Mouse (Mus musculus): ENCODE results near the gene Nek9. TPM values are rescaled to one million over a fixed set of nuclear protein-coding genes. Genes with fewer than 3 reads are reported as not detected.

The Nek9 gene
- total and polyA plus RNA-seq, 2 experiments from 2014 or later: 8.5 to 23.2 TPM

DNA sequence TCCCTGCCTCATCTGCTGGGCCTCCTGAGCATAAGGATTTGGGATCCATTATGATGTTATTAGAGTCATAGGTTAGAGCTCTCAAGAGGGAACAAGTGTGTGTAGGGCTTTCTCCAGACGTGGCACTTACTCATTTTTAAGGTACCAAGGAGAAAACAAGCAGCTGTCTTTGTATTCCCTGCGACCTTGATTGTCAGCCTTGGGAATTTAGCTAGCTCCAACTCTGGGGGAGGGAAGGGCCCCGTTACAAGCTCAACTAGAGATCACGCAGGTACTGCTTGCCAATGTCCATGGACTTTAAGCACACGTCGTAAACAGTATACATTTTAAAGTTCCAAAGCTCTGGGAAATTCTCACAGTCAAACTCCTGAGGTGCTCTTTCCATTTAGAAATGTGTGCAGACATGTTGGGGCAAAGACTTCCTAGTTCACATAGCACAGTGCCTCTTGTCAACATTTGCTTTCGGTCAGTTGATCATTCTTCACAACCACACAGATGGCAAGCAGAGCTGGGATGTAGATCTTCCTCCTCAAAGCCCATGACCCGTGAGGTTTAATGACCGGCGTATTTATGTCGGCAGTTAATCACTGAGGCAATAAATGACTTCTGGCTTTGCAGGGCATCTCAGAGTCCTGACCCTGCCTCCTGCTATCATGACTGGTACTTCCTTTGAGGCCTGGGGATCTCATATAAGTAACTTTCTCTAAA, 40.9 kb downstream of the Nek9 start:
- Histone ChIP-seq H3K27ac (ENCODE audit: low read depth, low read length) (no peak overlapping the region), H3K36me3 (ENCODE audit: insufficient read depth) (peaks cover 31% of the 10 kb centered on the region), H3K4me1 (ENCODE audit: insufficient read depth) (no peaks in the 10 kb centered on the region), H3K9me3 (ENCODE audit: low read length) (no peaks in the 10 kb centered on the region), H3K27me3 (ENCODE audit: insufficient read depth, low read length) (no peaks in the 10 kb centered on the region), H3K9ac (no peak overlapping the region), H3K4me3 (ENCODE audit: low read depth, low read length) (no peak overlapping the region), H3K4me2 (ENCODE audit: low read depth) (no peak overlapping the region)
- 88% methylated on average over 11 of the region's 11 CpGs for WGBS
- ATAC-seq (no peak), DNase-seq (no peak)
- TF ChIP-seq CTCF (IDR thresholded peaks at IDR 0.05; ENCODE audit: low read depth): no peak

- Histone ChIP-seq H3K9me3 (ENCODE audit: low read length) (no peaks in the 10 kb centered on the region), H3K9ac (no peak overlapping the region), H3K27ac (ENCODE audit: low read depth, low read length) (no peak overlapping the region), H3K27me3 (ENCODE audit: insufficient read depth, low read length) (no peaks in the 10 kb centered on the region), H3K4me2 (ENCODE audit: low read depth) (no peak overlapping the region), H3K36me3 (ENCODE audit: insufficient read depth) (peaks cover 26% of the 10 kb centered on the region), H3K4me1 (ENCODE audit: insufficient read depth) (no peaks in the 10 kb centered on the region), H3K4me3 (ENCODE audit: low read depth, low read length) (no peak overlapping the region)
- no peak for ATAC-seq
- 78% methylated on average over 10 of the region's 10 CpGs for WGBS
- no peak for TF ChIP-seq CTCF (IDR thresholded peaks at IDR 0.05; ENCODE audit: low read depth)
- DNase-seq: no peak
Observed at GRCm38 (mm10) chr12:85297345-85297997, 41.7 kb downstream of the Nek9 start.

GRCm38 (mm10) chr12:85296915-85297314, 42.2 kb downstream of the Nek9 start:
- no peak overlapping the region for H3K4me2 ChIP-seq (ENCODE audit: low read depth)
- H3K9ac ChIP-seq: no peak overlapping the region
- no peaks in the 10 kb centered on the region for H3K4me1 ChIP-seq (ENCODE audit: insufficient read depth)
- WGBS: 76% methylated on average over 5 of the region's 5 CpGs
- DNase-seq (no peak), ATAC-seq (no peak)
- no peak for TF ChIP-seq CTCF (IDR thresholded peaks at IDR 0.05; ENCODE audit: low read depth)
- no peak overlapping the region for H3K4me3 ChIP-seq (ENCODE audit: low read depth, low read length)
- peaks cover 22% of the 10 kb centered on the region for H3K36me3 ChIP-seq (ENCODE audit: insufficient read depth)
- H3K27me3 ChIP-seq (ENCODE audit: insufficient read depth, low read length): no peaks in the 10 kb centered on the region
- H3K9me3 ChIP-seq (ENCODE audit: low read length): no peaks in the 10 kb centered on the region
- H3K27ac ChIP-seq (ENCODE audit: low read depth, low read length): no peak overlapping the region

DNA sequence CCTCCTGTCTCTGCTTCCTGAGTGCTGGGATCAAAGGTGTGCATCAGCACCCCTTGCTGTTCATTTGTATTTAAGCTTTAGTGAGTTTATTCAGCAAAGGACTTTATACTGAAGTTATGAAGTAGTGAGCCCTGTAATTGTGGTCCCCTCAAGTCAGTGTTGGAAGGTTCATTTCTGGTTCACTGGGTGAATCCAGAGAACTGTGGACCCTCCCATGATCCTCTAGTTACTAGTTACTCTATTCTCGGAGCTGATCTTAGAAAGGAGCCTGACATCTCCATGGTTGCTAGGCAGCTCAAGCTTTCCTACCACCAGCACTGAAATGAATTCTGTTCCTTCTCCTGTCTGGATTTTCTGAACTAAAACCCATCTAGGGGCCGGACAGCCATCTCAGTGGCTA, 43.7 kb downstream of the Nek9 start:
- DNase-seq (no peak), ATAC-seq (no peak)
- Histone ChIP-seq H3K4me2 (ENCODE audit: low read depth) (no peak overlapping the region), H3K27me3 (ENCODE audit: insufficient read depth, low read length) (no peaks in the 10 kb centered on the region), H3K9me3 (ENCODE audit: low read length) (no peaks in the 10 kb centered on the region), H3K4me1 (ENCODE audit: insufficient read depth) (no peaks in the 10 kb centered on the region), H3K9ac (no peak overlapping the region), H3K27ac (ENCODE audit: low read depth, low read length) (no peak overlapping the region), H3K4me3 (ENCODE audit: low read depth, low read length) (no peak overlapping the region), H3K36me3 (ENCODE audit: insufficient read depth) (peaks cover 8% of the 10 kb centered on the region)
- 91% methylated on average over 2 of the region's 2 CpGs for WGBS
- no peak for TF ChIP-seq CTCF (IDR thresholded peaks at IDR 0.05; ENCODE audit: low read depth)

DNA sequence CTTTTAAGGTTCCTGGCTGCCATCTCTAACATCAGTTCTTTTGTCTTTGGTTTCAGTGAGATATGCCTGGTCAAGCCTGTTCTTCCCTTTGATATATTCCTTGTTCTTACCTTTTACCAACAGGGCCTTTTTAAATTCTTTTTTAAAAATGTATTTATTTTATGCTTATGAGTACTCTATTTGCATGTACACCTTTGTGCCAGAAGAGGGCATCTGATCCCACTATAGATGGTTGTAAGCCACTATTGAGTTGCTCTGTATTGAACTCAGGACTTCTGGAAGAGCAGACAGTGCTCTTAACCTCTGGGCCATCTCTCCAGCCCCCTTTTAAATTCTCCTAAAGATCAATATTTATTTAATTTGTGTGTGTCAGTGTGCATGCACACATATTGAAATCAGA, 46.3 kb downstream of the Nek9 start:
- 0 out of 2 replicates have a peak, but pooled peaks cover 5% of the 10 kb centered on the region for H3K4me1 ChIP-seq (ENCODE audit: insufficient read depth)
- H3K27ac ChIP-seq (ENCODE audit: low read depth, low read length): no peak overlapping the region
- H3K36me3 ChIP-seq (ENCODE audit: insufficient read depth): no peaks in the 10 kb centered on the region
- no peak for TF ChIP-seq CTCF (IDR thresholded peaks at IDR 0.05; ENCODE audit: low read depth)
- no peak for ATAC-seq
- no peak overlapping the region for H3K4me2 ChIP-seq (ENCODE audit: low read depth)
- H3K9me3 ChIP-seq (ENCODE audit: low read length): no peaks in the 10 kb centered on the region
- no peak for DNase-seq
- no peaks in the 10 kb centered on the region for H3K27me3 ChIP-seq (ENCODE audit: insufficient read depth, low read length)
- no peak overlapping the region for H3K9ac ChIP-seq
- no peak overlapping the region for H3K4me3 ChIP-seq (ENCODE audit: low read depth, low read length)

DNA sequence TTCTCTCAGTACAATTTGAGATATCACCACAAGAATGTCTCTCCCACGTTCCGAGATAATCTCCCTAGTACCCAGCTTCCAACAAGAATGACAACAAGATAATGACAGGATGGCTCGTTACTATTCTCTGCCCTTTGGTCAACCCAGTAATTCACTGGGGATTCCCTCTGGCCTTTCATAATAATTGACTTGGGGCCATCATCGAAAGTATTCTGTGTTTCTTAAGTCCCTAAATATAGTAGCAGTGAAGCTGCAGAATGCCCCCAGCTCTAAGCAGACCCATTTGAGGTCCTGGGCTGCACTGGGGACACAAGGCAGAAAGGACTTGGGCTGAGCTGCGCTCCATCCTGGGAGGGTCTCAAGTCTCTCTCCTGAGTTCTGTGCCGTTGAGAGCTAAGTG, 46.9 kb downstream of the Nek9 start:
- no peak overlapping the region for H3K27ac ChIP-seq (ENCODE audit: low read depth, low read length)
- ATAC-seq: no peak
- TF ChIP-seq CTCF (IDR thresholded peaks at IDR 0.05; ENCODE audit: low read depth): no peak
- no peak overlapping the region for H3K4me2 ChIP-seq (ENCODE audit: low read depth)
- no peak overlapping the region for H3K4me3 ChIP-seq (ENCODE audit: low read depth, low read length)
- no peaks in the 10 kb centered on the region for H3K36me3 ChIP-seq (ENCODE audit: insufficient read depth)
- whole genome bisulfite sequencing: 79% methylated on average over 6 of the region's 6 CpGs
- no peak for DNase-seq
- H3K4me1 ChIP-seq (ENCODE audit: insufficient read depth): 0 out of 2 replicates have a peak, but pooled peaks cover 5% of the 10 kb centered on the region
- H3K9me3 ChIP-seq (ENCODE audit: low read length): no peaks in the 10 kb centered on the region
- H3K9ac ChIP-seq: no peak overlapping the region
- H3K27me3 ChIP-seq (ENCODE audit: insufficient read depth, low read length): no peaks in the 10 kb centered on the region

DNA sequence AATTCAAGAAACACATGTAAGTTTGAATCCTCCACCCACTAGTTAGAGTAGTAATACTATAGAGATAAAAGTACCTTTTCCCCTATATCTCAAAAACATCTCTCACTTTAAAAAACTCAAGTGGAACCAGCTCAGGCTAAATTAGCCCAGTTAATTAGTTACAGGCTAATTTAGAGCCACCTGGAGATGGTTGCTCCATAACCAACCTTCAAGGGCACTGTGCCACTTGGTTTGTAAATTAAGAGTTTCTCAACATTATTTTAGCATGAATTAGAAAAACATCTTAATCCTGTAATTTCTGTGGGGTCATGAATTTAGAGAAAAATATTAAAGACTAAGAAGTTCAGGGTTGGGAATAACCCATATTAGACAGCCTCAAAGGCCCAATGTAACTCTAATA, 47.6 kb downstream of the Nek9 start:
- TF ChIP-seq CTCF (IDR thresholded peaks at IDR 0.05; ENCODE audit: low read depth): no peak
- no peak overlapping the region for H3K4me2 ChIP-seq (ENCODE audit: low read depth)
- no peaks in the 10 kb centered on the region for H3K36me3 ChIP-seq (ENCODE audit: insufficient read depth)
- DNase-seq: no peak
- no peaks in the 10 kb centered on the region for H3K27me3 ChIP-seq (ENCODE audit: insufficient read depth, low read length)
- ATAC-seq: no peak
- H3K4me1 ChIP-seq (ENCODE audit: insufficient read depth): 0 out of 2 replicates have a peak, but pooled peaks cover 5% of the 10 kb centered on the region
- H3K9ac ChIP-seq: no peak overlapping the region
- no peak overlapping the region for H3K4me3 ChIP-seq (ENCODE audit: low read depth, low read length)
- H3K9me3 ChIP-seq (ENCODE audit: low read length): no peaks in the 10 kb centered on the region
- no peak overlapping the region for H3K27ac ChIP-seq (ENCODE audit: low read depth, low read length)
